Mouse (Mus musculus) MEL (cell line): ENCODE measurements at regions not wholly inside any gene's neighbourhood (a gene's known extent, or its start where the extent isn't known, plus 50 kb on each side); places are given as distances from the start of the nearest gene placed in this dataset.

ENCODE experiments used
- DNase-seq: peaks from one replicate; pipeline ENCODE4 v3.0.0; 2011; ENCODE audit warnings: low read depth, low spot score
- H3K27ac ChIP-seq: 2 replicates; pipeline ENCODE4 v1.5.1; 2012; ENCODE audit warnings: low read depth, mild to moderate bottlenecking, control low read depth, low read length, moderate library complexity; ENCODE audit not compliant: control insufficient read depth
- H3K27me3 ChIP-seq, 2 experiments: fragments of 150-350 bp in 1 of 2; sonication (generic) in 1 of 2; 2 replicates each; pipeline ENCODE4 v1.6.1; 2012; ENCODE audit warnings: low read length in 2 of 2, mild to moderate bottlenecking in 2 of 2, improper control_type of control experiment in 1 of 2, moderate library complexity in 1 of 2; ENCODE audit not compliant: insufficient read depth in 2 of 2, control insufficient read depth in 1 of 2
- H3K36me3 ChIP-seq, 2 experiments: 2 replicates each; pipeline ENCODE4 v1.6.1; 2012 to 2014; ENCODE audit warnings: low read length in 2 of 2, improper control_type of control experiment in 1 of 2, inconsistent platforms in 1 of 2, mild to moderate bottlenecking in 1 of 2; ENCODE audit not compliant: insufficient read depth in 2 of 2, control insufficient read depth in 1 of 2
- H3K4me1 ChIP-seq, 2 experiments: fragments of 150-350 bp in 1 of 2; sonication (generic) in 1 of 2; 2 replicates each; pipeline ENCODE4 v1.6.1; 2012; ENCODE audit warnings: low read length in 2 of 2, improper control_type of control experiment in 1 of 2, mild to moderate bottlenecking in 1 of 2; ENCODE audit not compliant: insufficient read depth in 2 of 2, control insufficient read depth in 1 of 2
- H3K4me3 ChIP-seq, 2 experiments: fragments of 150-350 bp in 1 of 2; sonication (generic) in 1 of 2; 2 replicates each; pipeline ENCODE4 v1.5.1; 2012; ENCODE audit warnings: low read depth in 2 of 2, low read length in 2 of 2, mild to moderate bottlenecking in 2 of 2, moderate library complexity in 2 of 2, control low read depth in 1 of 2, improper control_type of control experiment in 1 of 2; ENCODE audit not compliant: control insufficient read depth in 1 of 2, insufficient read depth in 1 of 2
- H3K79me2 ChIP-seq: 2 replicates; pipeline ENCODE4 v1.6.1; 2012; ENCODE audit warnings: mild to moderate bottlenecking, low read length, moderate library complexity; ENCODE audit not compliant: control insufficient read depth, poor library complexity, insufficient read depth
- H3K9ac ChIP-seq: 2 replicates; pipeline ENCODE4 v1.6.1; 2012; ENCODE audit warnings: low read depth, mild to moderate bottlenecking, control low read depth, low read length, moderate library complexity; ENCODE audit not compliant: control insufficient read depth, poor library complexity, severe bottlenecking
- H3K9me3 ChIP-seq: fragments of 150-350 bp; sonication (generic); replicated peaks from 2 replicates; pipeline ENCODE4 v1.6.1; 2012; ENCODE audit warnings: mild to moderate bottlenecking, low read length, improper control_type of control experiment, moderate library complexity; ENCODE audit not compliant: insufficient read depth
- CHD2 ChIP-seq: IDR thresholded peaks from 2 replicates; pipeline ENCODE4 v1.6.1; 2011; ENCODE audit warnings: low read length, improper control_type of control experiment
- E2F4 ChIP-seq: IDR thresholded peaks from 2 replicates; pipeline ENCODE4 v1.6.1; 2011; ENCODE audit warnings: low read depth, low read length, improper control_type of control experiment, borderline replicate concordance
- ELF1 ChIP-seq: IDR thresholded peaks from 2 replicates; pipeline ENCODE4 v1.6.1; 2014; ENCODE audit warnings: low read depth, mild to moderate bottlenecking, inconsistent platforms, low read length, improper control_type of control experiment, moderate library complexity
- GABPA ChIP-seq: IDR thresholded peaks from 2 replicates; pipeline ENCODE4 v1.6.1; 2012; ENCODE audit warnings: low read depth, mild to moderate bottlenecking, inconsistent platforms, low read length, improper control_type of control experiment, moderate library complexity
- HCFC1 ChIP-seq: IDR thresholded peaks from 2 replicates; pipeline ENCODE4 v1.6.1; 2012; ENCODE audit warnings: low read depth, mild to moderate bottlenecking, inconsistent platforms, low read length, improper control_type of control experiment, moderate library complexity
- MAX ChIP-seq: IDR thresholded peaks from 2 replicates; pipeline ENCODE4 v1.6.1; 2011; ENCODE audit warnings: low read length, improper control_type of control experiment
- MYB ChIP-seq: IDR thresholded peaks from 2 replicates; pipeline ENCODE4 v1.6.1; 2011; ENCODE audit warnings: mild to moderate bottlenecking, low read depth, low read length, improper control_type of control experiment
- POLR2AphosphoS5 ChIP-seq: IDR thresholded peaks from 2 replicates; pipeline ENCODE4 v1.6.1; 2012; ENCODE audit warnings: low read depth, borderline replicate concordance, mild to moderate bottlenecking, inconsistent platforms, low read length, moderate library complexity, mixed read lengths
- RCOR1 ChIP-seq: IDR thresholded peaks from 2 replicates; pipeline ENCODE4 v1.6.1; 2012; ENCODE audit warnings: low read depth, mild to moderate bottlenecking, inconsistent platforms, low read length, improper control_type of control experiment
- TAL1 ChIP-seq: IDR thresholded peaks from 2 replicates; pipeline ENCODE4 v1.6.1; 2012; ENCODE audit warnings: mild to moderate bottlenecking, inconsistent platforms, low read length, moderate library complexity, mixed read lengths
- UBTF ChIP-seq: IDR thresholded peaks from 2 replicates; pipeline ENCODE4 v1.6.1; 2012; ENCODE audit warnings: low read depth, mild to moderate bottlenecking, inconsistent platforms, low read length, improper control_type of control experiment, moderate library complexity, borderline replicate concordance; ENCODE audit not compliant: insufficient read depth
- ZKSCAN1 ChIP-seq: IDR thresholded peaks from 2 replicates; pipeline ENCODE4 v1.6.1; 2012; ENCODE audit warnings: low read depth, mild to moderate bottlenecking, inconsistent platforms, low read length, improper control_type of control experiment, moderate library complexity

- no peaks in the 10 kb centered on the region for H3K79me2 ChIP-seq
- H3K9me3 ChIP-seq = no peaks in the 10 kb centered on the region
- H3K9ac ChIP-seq = no peak overlapping the region
- H3K4me1 ChIP-seq = no peaks in the 10 kb centered on the region; a peak in 1 of 4 replicates
- TF ChIP-seq ZKSCAN1 = no peak
- TF ChIP-seq CHD2 = no peak
- no peak overlapping the region for H3K27ac ChIP-seq
- no peak for DNase-seq
- no peak overlapping the region for H3K4me3 ChIP-seq
- no peaks in the 10 kb centered on the region for H3K36me3 ChIP-seq
- no peaks in the 10 kb centered on the region for H3K27me3 ChIP-seq
These were observed 678.5 kb downstream of the Efna5 start for GRCm38 (mm10) chr17:62202658-62203057.

DNA sequence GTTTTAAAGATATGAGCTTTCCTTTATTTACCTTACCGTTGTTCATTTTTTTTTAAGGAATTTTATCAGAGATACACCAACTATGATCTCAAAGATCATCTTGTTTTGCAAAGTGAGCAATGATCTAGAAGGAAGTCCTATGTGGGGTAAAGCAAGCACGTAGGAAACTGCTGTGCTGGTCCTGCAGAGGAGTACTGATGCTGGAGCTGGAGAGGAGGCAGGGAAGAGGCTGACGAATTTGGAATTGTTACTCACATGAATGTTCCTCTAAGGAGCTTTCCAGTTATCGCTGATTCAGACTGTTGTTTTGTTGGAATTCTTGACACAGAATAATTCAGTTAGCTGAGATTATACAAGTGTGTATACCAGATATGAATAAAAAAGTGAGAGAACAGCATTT is 680.6 kb downstream of the Efna5 start:
- Histone ChIP-seq H3K27me3 (no peaks in the 10 kb centered on the region), H3K4me1 (no peaks in the 10 kb centered on the region; a peak in 1 of 4 replicates), H3K36me3 (no peaks in the 10 kb centered on the region), H3K9me3 (no peaks in the 10 kb centered on the region), H3K4me3 (no peak overlapping the region), H3K27ac (no peak overlapping the region), H3K79me2 (no peaks in the 10 kb centered on the region), H3K9ac (no peak overlapping the region)
- no peak for DNase-seq
- TF ChIP-seq RCOR1 (no peak), TAL1 (no peak), ELF1 (no peak), GABPA (no peak), UBTF (no peak), E2F4 (no peak), POLR2AphosphoS5 (no peak), MAX (no peak)

GRCm38 (mm10) chr17:62199559-62199958 is 681.6 kb downstream of the Efna5 start:
- Histone ChIP-seq H3K79me2 (no peaks in the 10 kb centered on the region), H3K9ac (no peak overlapping the region), H3K27me3 (no peaks in the 10 kb centered on the region), H3K9me3 (no peaks in the 10 kb centered on the region), H3K36me3 (no peaks in the 10 kb centered on the region), H3K4me1 (no peaks in the 10 kb centered on the region; a peak in 1 of 4 replicates), H3K27ac (no peak overlapping the region), H3K4me3 (no peak overlapping the region)
- no peak for TF ChIP-seq MYB
- TF ChIP-seq HCFC1 = no peak
- TF ChIP-seq TAL1 = no peak
- no peak for TF ChIP-seq MAX
- DNase-seq = no peak
